Mouse (Mus musculus): ENCODE data around the gene Pawr. TPM values are rescaled to one million over a fixed set of nuclear protein-coding genes. Genes with fewer than 3 reads are reported as not detected.

Pawr gene
- 3.2 and 3.3 TPM in 2 replicates for polyA plus RNA-seq (2015; fragmentation: Nextera tagmentation; extraction: Ambion mirVana)

DNA sequence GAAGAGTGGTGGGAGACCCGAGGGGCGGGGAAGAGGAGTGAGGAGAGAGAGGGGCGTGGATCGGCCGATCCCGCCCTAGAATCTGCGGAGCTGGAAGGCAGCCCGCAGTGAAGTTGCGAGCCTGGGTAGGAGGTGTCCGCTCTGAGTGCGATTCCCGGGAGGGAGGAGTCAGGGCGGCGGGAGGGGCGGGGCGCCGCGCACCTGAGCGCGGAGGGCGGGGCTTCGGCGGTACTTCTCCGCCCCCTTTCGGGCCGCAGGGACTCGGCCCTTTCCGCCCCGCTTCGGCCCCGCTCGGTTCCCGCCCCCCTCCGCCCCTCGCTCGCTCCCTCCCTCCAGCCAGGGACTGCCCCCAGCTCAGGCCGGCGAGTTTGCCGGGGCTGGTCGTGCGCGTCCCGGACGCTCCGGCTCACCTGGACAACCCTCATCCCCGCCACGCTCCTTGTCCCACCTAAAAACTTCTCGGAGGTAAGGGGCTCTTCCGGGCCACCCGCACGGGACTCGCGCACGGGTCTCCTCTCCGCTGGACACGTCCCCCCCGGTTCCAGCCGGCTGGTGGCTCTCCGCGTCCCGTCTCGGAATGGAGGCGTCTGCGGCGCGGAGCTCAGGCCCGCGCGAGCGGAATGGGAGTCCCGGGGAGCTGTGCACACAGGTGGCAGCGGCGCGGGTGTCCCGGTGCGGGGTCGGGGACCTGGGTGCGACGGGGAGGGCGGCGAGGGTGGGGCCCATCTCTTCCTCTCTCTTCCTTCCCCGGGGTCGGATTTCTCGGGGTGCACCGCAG lies at the start of gene Pawr:
Gene Pawr (plus strand): TSS at position 338 of the 778 bp plus-strand sequence.
- peak; percentile 86 for ATAC-seq (ENCODE audit: insufficient number of reproducible peaks, low FRiP score, low TSS enrichment, low read depth)
- no peak within 1 kb of the TSS for H3K27ac ChIP-seq
- WGBS: 2% methylated on average over 68 of the region's 85 CpGs

DNA sequence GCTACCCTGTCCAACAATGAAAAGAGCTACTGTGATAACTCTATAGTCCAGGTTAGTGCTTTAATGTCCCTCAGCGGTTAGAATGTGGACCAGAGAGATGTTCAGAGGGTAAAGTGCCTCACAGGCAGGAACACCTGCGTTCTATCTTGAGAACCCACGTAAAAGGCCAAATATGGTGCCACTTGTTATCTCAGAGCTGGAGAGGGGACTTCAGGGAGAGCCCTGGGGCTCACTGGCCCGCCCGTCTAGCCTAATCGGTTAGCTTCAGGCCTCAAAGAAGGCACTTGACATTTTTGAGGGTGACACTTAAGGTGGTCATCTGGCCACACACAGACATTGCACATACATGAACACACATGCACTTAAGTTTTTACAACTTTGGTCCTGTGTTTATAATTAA lies 49.6 kb upstream of the Pawr start:
- Histone ChIP-seq H3K9ac (no peak overlapping the region), H3K4me1 (no peaks in the 10 kb centered on the region), H3K27me3 (no peaks in the 10 kb centered on the region), H3K4me2 (no peak overlapping the region), H3K9me3 (no peaks in the 10 kb centered on the region), H3K36me3 (peaks cover 17% of the 10 kb centered on the region), H3K4me3 (no peak overlapping the region), H3K27ac (no peak overlapping the region)
- ATAC-seq (ENCODE audit: insufficient number of reproducible peaks, low FRiP score, low TSS enrichment, low read depth): no peak
- WGBS: 85% methylated on average over 6 of the region's 6 CpGs

More for the DNA sequence above, at the start of gene Pawr:
- peak within 1 kb of the TSS; percentile 57 for H3K9ac ChIP-seq
- H3K36me3 ChIP-seq: no peaks in the 10 kb centered on the region
- peaks cover 7% of the 10 kb centered on the region; the same call in 1 of the 2 replicates for H3K4me1 ChIP-seq
- H3K27me3 ChIP-seq: peaks cover 14% of the 10 kb centered on the region
- H3K4me2 ChIP-seq: peak within 1 kb of the TSS; percentile 98
- peak within 1 kb of the TSS; percentile 65 for H3K4me3 ChIP-seq
- no peaks in the 10 kb centered on the region for H3K9me3 ChIP-seq

DNA sequence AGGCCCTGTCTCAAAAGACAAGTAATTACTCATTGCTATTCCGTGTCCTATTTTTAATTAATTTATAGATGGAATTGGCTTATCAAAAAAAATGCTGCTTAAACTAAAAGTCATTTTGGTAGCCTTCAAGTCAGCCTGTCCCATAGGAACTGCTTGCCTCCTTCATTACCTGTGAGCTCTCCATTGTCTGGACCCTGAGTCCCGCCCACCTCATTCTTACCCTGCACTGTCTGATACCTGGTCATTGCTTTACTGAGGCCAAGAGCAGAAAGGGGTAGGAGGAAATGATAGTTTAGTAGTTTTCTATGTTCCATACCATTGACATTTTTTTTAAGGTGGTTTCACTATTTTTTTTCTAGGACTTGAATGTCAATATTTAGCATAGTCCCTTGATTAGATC lies 48.5 kb upstream of the Pawr start:
- Histone ChIP-seq H3K27ac (no peak overlapping the region), H3K9ac (no peak overlapping the region), H3K4me3 (no peak overlapping the region), H3K9me3 (no peaks in the 10 kb centered on the region), H3K27me3 (no peaks in the 10 kb centered on the region), H3K4me1 (no peaks in the 10 kb centered on the region), H3K36me3 (peaks cover 11% of the 10 kb centered on the region), H3K4me2 (no peak overlapping the region)
- 93% methylated on average over 2 of the region's 2 CpGs for WGBS
- ATAC-seq (ENCODE audit: insufficient number of reproducible peaks, low FRiP score, low TSS enrichment, low read depth): no peak

GRCm38 (mm10) chr10:108283837-108284236 lies 48.1 kb upstream of the Pawr start:
- peaks cover 11% of the 10 kb centered on the region for H3K36me3 ChIP-seq
- no peak overlapping the region for H3K4me3 ChIP-seq
- H3K4me1 ChIP-seq: no peaks in the 10 kb centered on the region
- no peaks in the 10 kb centered on the region for H3K9me3 ChIP-seq
- WGBS: 86% methylated on average over 4 of the region's 4 CpGs
- no peak overlapping the region for H3K27ac ChIP-seq
- H3K4me2 ChIP-seq: no peak overlapping the region
- no peaks in the 10 kb centered on the region for H3K27me3 ChIP-seq
- no peak overlapping the region for H3K9ac ChIP-seq
- ATAC-seq (ENCODE audit: insufficient number of reproducible peaks, low FRiP score, low TSS enrichment, low read depth): no peak

DNA sequence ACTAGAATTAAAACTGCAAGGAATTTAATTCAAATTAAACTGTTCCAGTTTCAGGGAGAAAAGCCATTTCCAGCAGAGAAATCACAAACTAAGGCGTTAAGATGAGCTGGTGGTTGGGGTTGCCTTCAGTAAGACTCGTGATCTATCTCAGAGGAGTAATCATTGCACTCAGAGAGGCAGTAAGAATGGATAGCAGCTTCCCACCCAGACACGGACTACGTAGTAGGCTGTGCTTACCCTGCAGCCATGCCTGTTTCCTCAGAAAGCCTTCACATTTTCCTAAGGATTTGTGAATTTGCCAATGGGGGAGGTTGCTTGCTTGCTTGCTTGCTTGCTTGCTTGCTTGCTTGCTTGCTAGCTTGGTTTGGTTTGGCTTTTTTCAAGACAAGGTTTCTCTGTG lies 47.5 kb upstream of the Pawr start:
- Histone ChIP-seq H3K36me3 (peaks cover 11% of the 10 kb centered on the region), H3K4me3 (no peak overlapping the region), H3K27ac (no peak overlapping the region), H3K9me3 (no peaks in the 10 kb centered on the region), H3K27me3 (no peaks in the 10 kb centered on the region), H3K9ac (no peak overlapping the region), H3K4me2 (no peak overlapping the region), H3K4me1 (no peaks in the 10 kb centered on the region)
- WGBS: 78% methylated on average over 4 of the region's 4 CpGs
- no peak for ATAC-seq (ENCODE audit: insufficient number of reproducible peaks, low FRiP score, low TSS enrichment, low read depth)

- Histone ChIP-seq H3K27ac (no peak overlapping the region), H3K4me3 (no peak overlapping the region), H3K9ac (no peak overlapping the region), H3K4me2 (no peak overlapping the region), H3K27me3 (no peaks in the 10 kb centered on the region), H3K36me3 (peaks cover 9% of the 10 kb centered on the region), H3K4me1 (no peaks in the 10 kb centered on the region), H3K9me3 (no peaks in the 10 kb centered on the region)
- 92% methylated on average over 5 of the region's 5 CpGs for whole genome bisulfite sequencing
- no peak for ATAC-seq (ENCODE audit: insufficient number of reproducible peaks, low FRiP score, low TSS enrichment, low read depth)
These were observed 46.9 kb upstream of the Pawr start for GRCm38 (mm10) chr10:108284977-108285376.

- H3K27me3 ChIP-seq: no peaks in the 10 kb centered on the region
- H3K4me3 ChIP-seq: no peak overlapping the region
- no peak overlapping the region for H3K9ac ChIP-seq
- 80% methylated on average over 11 of the region's 11 CpGs for WGBS
- no peaks in the 10 kb centered on the region; the same call in 1 of the 2 replicates for H3K36me3 ChIP-seq
- H3K4me1 ChIP-seq: no peaks in the 10 kb centered on the region
- no peaks in the 10 kb centered on the region for H3K9me3 ChIP-seq
- H3K27ac ChIP-seq: no peak overlapping the region
- no peak for ATAC-seq (ENCODE audit: insufficient number of reproducible peaks, low FRiP score, low TSS enrichment, low read depth)
- H3K4me2 ChIP-seq: no peak overlapping the region
These were observed 45.1 kb upstream of the Pawr start for GRCm38 (mm10) chr10:108286658-108287437.

GRCm38 (mm10) chr10:108287438-108287801 lies 44.5 kb upstream of the Pawr start:
- Histone ChIP-seq H3K4me2 (no peak overlapping the region), H3K4me3 (no peak overlapping the region), H3K36me3 (no peaks in the 10 kb centered on the region), H3K27me3 (no peaks in the 10 kb centered on the region), H3K9ac (no peak overlapping the region), H3K27ac (no peak overlapping the region), H3K4me1 (no peaks in the 10 kb centered on the region), H3K9me3 (no peaks in the 10 kb centered on the region)
- WGBS: 84% methylated on average over 4 of the region's 4 CpGs
- ATAC-seq (ENCODE audit: insufficient number of reproducible peaks, low FRiP score, low TSS enrichment, low read depth): no peak

- no peak overlapping the region for H3K4me3 ChIP-seq
- ATAC-seq (ENCODE audit: insufficient number of reproducible peaks, low FRiP score, low TSS enrichment, low read depth): no peak
- no peaks in the 10 kb centered on the region for H3K27me3 ChIP-seq
- 93% methylated on average over 13 of the region's 13 CpGs for WGBS
- H3K9me3 ChIP-seq: no peaks in the 10 kb centered on the region
- H3K36me3 ChIP-seq: no peaks in the 10 kb centered on the region
- no peaks in the 10 kb centered on the region for H3K4me1 ChIP-seq
- H3K4me2 ChIP-seq: no peak overlapping the region
- no peak overlapping the region for H3K9ac ChIP-seq
- no peak overlapping the region for H3K27ac ChIP-seq
These were observed 41.9 kb upstream of the Pawr start for GRCm38 (mm10) chr10:108290046-108290445.

GRCm38 (mm10) chr10:108291688-108292471 lies 40.0 kb upstream of the Pawr start:
- H3K9ac ChIP-seq: no peak overlapping the region
- no peak overlapping the region for H3K4me2 ChIP-seq
- no peak for ATAC-seq (ENCODE audit: insufficient number of reproducible peaks, low FRiP score, low TSS enrichment, low read depth)
- no peaks in the 10 kb centered on the region for H3K9me3 ChIP-seq
- no peak overlapping the region for H3K4me3 ChIP-seq
- 65% methylated on average over 12 of the region's 12 CpGs for WGBS
- H3K27ac ChIP-seq: no peak overlapping the region
- H3K27me3 ChIP-seq: no peaks in the 10 kb centered on the region
- H3K36me3 ChIP-seq: no peaks in the 10 kb centered on the region
- H3K4me1 ChIP-seq: no peaks in the 10 kb centered on the region

- WGBS: 88% methylated on average over 4 of the region's 4 CpGs
- Histone ChIP-seq H3K36me3 (no peaks in the 10 kb centered on the region), H3K4me2 (no peak overlapping the region), H3K27ac (no peak overlapping the region), H3K4me1 (no peaks in the 10 kb centered on the region), H3K9ac (no peak overlapping the region), H3K27me3 (no peaks in the 10 kb centered on the region), H3K4me3 (no peak overlapping the region), H3K9me3 (no peaks in the 10 kb centered on the region)
- ATAC-seq (ENCODE audit: insufficient number of reproducible peaks, low FRiP score, low TSS enrichment, low read depth): no peak
These were observed 39.3 kb upstream of the Pawr start for GRCm38 (mm10) chr10:108292651-108293050.
